Mouse (Mus musculus): ENCODE measurements around the gene Trim45.

GRCm38 (mm10) chr3:100889234-100889633, 32.8 kb upstream of the Trim45 start:
- TF ChIP-seq POLR2A (IDR thresholded peaks at IDR 0.05; ENCODE audit: insufficient read length, low read depth) (no peak), CEBPB (IDR thresholded peaks at IDR 0.05; ENCODE audit: insufficient read depth, poor library complexity, severe bottlenecking) (no peak), TCF12 (IDR thresholded peaks at IDR 0.05; ENCODE audit: insufficient read depth, poor library complexity, severe bottlenecking) (no peak), USF1 (IDR thresholded peaks at IDR 0.05; ENCODE audit: low read depth) (no peak), MYOG (IDR thresholded peaks at IDR 0.05; ENCODE audit: control insufficient read depth in 1 of 3, insufficient read depth in 1 of 3, insufficient read length in 2 of 3, low read depth in 2 of 3) (no peak), POLR2AphosphoS2 (IDR thresholded peaks at IDR 0.05; ENCODE audit: insufficient read length, low read depth) (no peak)
